Mouse (Mus musculus): ENCODE data around the gene Epsti1. TPM values are rescaled to one million over a fixed set of nuclear protein-coding genes. Genes with fewer than 3 reads are reported as not detected.

The Epsti1 gene
- total RNA-seq, 2 experiments from 2014 or later: 0.52 to 0.81 TPM

DNA sequence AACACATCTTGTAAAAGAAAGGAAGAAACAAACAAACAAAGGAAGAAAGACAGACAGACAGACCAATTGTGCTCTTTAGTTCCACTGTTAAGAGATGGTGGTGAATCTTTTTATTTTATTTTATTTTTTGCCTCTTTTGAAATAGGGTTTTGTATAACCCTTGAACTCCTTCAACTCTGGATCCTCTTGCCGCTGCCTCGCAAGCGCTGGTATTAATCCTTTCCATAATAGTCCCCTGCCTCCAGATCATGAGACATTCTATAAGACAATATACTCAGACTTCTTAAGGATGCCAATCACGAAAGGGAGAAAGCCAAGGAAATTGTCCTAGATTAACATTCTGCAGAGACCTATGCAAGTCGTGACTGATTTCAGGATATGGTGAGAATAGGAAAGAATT, 11.7 kb downstream of the Epsti1 start:
- intact Hi-C loops (cut with DNase I): no loop called here
- no peak for DNase-seq (ENCODE audit: low spot score)

DNA sequence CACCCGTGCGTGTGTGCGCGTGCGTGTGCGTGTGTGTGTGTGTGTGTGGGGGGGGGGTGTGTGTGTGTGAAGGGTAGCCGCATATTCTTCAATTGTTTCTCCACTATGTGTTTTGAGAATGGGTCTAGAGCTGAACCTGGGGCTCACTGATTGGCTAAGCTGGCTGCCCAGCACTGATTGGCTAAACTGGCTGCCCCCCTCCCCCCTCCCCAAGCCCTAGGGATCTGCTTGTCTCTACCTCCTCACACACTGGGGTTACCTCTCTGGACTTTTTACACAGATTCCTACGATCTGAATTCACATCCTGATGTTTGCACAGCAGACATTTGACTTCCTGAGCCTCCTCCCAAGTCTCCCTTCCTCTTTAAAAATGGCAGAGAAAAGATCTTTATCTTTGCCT, 17.6 kb downstream of the Epsti1 start:
- intact Hi-C loops (cut with DNase I): no loop called here
- no peak for DNase-seq (ENCODE audit: low spot score)

DNA sequence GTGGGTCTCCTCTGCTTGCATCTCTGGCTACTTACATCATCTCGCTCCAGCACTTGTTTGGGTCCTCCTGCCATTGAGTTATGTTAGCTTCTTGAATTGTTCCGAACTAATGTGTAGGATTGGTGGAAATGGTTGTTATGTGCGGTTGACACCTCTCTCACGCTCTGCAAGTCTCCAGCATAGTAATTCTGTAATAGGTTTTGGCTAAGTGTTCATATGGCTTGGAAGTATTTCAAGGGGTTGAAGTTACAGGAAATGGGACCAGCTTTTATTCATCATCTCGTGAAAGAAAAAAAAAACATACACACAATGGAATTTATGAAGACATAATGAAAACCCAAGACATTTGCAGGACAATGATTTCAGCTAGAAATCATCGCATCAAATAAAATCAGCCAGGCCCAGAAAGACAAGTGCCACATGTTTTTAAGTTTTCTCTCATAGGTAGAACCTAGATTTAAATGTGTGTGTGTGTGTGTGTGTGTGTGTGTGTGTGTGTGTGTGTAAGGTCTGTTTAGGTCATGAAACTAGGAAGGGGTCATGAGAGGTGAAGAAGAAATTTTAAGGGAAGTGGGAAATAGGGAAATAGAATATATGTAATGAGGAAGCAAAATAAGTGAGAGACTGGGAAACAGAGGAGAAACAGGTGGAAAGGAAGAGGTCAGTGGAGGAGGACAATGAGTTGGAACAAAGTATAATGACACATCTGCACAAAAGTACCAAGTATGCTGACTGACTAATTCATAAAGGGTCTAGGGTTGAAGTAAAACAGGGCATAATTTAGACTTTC, 19.2 kb downstream of the Epsti1 start:
- DNase-seq (ENCODE audit: low spot score): no peak
- intact Hi-C loops (cut with DNase I): no loop called here

DNA sequence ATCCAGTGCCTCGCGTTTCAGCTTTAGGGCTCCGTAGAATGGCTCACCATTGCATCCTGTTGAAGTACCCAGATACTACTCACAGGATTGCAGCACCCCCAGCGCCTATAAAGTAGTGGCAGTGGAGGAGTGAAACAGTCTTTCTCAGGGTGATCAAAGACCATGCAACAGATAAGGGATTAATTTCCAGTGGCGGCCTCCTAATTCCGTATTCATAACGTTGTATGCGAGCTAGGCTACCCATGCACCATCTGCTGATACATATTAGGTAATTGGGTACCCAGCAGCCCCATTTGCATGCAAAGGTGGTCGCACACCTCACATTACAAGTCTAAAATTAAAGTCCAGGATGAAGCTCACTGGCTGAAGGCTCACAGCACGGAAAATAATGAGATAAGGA, 21.4 kb downstream of the Epsti1 start:
- intact Hi-C loops (cut with DNase I): loop anchor here (5.0 kb wide), 1 partner anchor 873 kb away; no protein-coding TSS in a partner anchor
- no peak for DNase-seq (ENCODE audit: low spot score)

DNA sequence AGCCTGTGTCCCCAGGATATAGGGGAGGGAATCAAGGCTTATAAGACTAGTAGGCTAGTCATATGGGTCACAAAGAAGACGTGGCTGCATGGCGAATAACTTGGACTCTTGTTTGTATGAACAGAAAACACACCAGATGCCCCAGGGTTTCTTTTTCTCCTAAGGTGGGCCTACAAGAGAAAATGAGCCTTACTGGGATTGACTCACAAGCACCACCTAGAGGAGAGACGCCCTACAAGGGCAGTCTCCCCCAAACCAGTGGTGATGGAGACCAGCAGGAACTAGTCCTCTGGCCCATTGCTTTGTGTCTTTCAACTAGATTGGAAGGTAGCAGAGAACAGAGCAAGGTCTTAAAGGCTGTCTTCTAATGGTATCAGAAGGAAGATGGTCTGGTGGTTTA, 22.7 kb downstream of the Epsti1 start:
- intact Hi-C loops (cut with DNase I): loop anchor here (5.0 kb wide), 1 partner anchor 874 kb away; no protein-coding TSS in a partner anchor
- no peak for DNase-seq (ENCODE audit: low spot score)

DNA sequence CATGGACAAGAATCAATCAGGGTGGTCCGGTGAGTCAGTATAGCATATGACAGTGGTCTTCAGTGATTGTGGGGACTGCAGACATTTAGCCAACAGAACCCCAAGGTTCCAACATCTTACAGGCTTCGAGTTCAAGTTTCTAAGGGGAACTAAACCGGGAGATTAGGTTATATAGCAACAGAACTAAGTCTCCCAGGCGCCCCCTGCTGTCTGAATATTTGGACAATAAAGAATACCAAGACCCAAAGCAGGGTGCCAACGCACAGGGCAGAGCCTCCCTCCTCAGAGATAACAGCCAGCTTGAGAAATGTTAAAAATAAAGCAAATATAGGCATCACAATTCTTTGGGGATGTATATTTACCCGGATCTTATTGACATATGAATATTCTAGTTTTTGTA, 24.0 kb downstream of the Epsti1 start:
- DNase-seq (ENCODE audit: low spot score): no peak
- intact Hi-C loops (cut with DNase I): loop anchor here (1.0 to 5.0 kb wide), 2 partner anchors 787 to 876 kb away; no protein-coding TSS in a partner anchor

DNA sequence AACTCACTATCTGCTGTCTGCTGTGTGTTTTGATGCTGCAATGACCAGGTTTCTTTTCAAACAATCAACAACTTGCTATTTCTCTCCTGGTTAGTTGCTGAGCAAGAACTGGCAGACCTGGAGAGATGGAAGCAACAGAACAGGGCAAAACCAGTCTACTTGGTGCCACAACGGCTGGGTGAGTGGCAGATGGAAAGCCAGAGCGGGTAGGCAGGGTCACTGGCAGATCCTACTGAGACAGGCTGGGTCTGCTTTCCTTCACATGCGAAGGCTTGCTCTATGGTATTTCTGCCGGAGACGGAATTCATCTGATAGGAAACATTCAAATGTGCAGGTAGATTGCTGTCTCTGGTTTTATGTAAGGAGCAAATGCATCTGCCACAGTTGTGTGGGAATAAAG, 24.6 kb downstream of the Epsti1 start:
- intact Hi-C loops (cut with DNase I): loop anchor here (1.0 to 5.0 kb wide), 2 partner anchors 787 to 876 kb away; no protein-coding TSS in a partner anchor
- DNase-seq (ENCODE audit: low spot score): no peak

DNA sequence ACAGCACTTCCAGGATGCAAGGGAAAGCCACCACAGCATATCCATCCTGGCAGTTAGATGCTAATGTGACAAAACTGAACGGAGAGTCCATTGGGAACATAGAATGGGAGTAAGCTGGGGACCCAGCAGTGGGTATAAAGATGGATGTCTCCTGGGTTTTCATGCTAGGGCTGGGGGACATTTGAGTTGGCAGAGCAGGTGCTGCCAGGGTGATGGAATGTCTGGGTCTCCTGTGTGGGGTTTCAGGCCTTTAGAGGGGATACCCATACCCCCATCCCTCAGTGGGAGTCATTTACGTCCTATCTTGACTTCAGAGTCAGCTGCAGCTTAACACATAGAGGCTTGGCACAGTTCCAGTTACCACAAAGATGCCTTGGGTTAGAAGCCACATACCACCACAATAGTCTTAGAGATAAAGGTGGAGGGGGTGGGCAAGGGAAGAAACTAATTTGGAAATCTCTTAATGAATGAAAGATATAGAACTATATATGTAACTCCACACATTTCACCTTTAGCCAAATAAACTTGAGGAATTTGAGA, 25.2 kb downstream of the Epsti1 start:
- no peak for DNase-seq (ENCODE audit: low spot score)

DNA sequence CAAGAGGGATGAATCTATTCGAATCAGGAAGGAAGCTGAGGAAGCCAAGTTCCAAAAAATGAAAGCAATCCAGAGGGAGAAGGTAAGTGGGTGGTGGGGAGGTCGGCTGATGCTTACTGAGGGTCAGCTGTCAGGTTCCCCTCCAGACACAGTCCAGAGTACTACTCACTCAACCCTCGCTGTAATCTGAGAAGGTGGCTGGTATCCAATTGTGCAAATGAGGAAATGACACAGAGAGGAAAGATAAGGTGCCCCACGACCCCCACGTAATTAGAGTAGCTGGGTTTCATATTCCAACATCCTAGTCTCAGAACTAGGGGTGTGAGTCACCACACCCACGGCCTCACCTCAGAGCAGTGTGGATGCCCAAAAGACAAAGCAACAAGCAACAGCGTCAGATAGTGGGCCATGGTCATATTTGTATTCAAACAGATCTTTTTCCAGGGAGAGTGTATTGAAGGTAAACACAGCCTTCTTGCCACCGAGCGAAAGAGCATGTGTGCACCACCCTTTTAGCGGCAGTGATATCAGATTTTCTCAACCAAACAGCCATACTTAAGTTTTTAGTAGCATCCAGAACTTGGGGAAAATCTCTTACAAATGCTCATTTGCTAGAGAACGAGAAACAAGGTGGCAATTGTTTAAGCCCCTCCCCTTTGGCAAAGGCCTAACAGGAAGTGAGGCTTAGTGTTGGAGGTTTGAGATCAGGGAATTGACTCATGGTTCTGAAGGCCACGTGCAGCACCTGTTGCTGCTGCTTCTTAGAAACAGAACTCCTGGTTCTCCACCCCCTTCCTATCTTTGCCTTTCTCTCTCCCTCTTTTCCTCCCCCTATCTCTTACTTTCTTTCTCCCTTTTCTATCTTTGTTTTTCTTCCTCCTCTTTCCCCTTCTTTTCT, 28.4 kb downstream of the Epsti1 start:
- DNase-seq (ENCODE audit: low spot score): no peak

More for the DNA sequence above, 25.2 kb downstream of the Epsti1 start:
- intact Hi-C loops (cut with DNase I): loop anchor here (5.0 kb wide), 1 partner anchor 877 kb away; no protein-coding TSS in a partner anchor

DNA sequence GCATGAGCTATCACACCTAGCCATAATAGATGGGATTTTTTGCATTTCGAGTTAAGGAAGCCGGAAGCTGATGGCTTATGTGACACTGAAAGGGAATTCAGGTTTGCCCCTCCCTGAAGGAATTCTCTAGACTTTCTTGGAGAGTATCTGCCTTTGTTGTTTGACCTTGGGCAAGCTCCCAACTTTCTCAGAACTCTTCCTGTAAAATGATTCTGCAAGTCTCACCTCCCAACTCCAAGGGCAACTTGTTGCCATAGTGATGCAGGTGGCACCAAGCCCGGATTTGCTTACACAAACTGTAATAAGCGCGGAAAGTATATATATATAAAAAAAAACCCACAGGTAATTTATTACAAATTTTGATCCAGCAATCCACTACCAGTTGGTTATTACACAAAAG, 29.2 kb downstream of the Epsti1 start:
- intact Hi-C loops (cut with DNase I): no loop called here
- no peak for DNase-seq (ENCODE audit: low spot score)

More for the DNA sequence above, 28.4 kb downstream of the Epsti1 start:
- intact Hi-C loops (cut with DNase I): no loop called here

DNA sequence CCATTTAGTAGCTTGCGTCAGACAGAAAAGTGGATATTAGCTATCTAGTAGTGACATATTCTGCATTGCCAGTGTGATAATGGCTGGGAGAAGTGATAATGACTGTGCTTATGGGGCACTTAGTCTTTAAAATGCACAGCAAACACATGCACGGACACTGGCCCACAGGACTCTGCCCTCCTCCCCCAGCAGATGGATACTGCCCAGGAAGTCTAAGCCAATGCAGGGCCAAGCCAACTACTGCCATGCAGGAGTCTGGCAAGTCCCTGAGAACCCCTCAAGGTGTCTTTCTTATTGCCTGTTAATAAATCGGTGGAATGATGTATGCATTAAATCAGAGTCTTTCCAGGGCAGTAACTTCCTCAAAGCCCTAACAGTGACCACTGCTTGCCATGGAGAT, 30.4 kb downstream of the Epsti1 start:
- intact Hi-C loops (cut with DNase I): no loop called here

DNA sequence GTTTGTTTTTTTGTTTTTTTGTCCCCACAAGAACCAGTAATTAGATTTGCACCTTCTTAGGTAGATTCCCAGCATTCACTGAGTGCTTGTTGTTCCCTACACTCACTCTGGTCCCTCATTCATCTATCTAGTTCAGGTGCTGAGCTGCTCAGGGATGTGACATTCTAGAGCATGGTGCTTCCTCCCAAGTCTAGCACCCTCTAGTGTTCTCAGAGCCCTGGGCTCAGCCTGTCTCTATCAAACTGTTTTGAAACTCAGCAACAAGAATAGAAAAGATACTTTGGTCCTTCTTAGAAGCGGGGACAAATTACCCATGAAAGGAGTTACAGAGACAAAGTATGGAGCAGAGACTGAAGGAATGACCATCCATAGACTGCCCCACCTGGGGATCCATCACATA, 37.1 kb downstream of the Epsti1 start:
- intact Hi-C loops (cut with DNase I): no loop called here

More for the DNA sequence above, 30.4 kb downstream of the Epsti1 start:
- no peak for DNase-seq (ENCODE audit: low spot score)

DNA sequence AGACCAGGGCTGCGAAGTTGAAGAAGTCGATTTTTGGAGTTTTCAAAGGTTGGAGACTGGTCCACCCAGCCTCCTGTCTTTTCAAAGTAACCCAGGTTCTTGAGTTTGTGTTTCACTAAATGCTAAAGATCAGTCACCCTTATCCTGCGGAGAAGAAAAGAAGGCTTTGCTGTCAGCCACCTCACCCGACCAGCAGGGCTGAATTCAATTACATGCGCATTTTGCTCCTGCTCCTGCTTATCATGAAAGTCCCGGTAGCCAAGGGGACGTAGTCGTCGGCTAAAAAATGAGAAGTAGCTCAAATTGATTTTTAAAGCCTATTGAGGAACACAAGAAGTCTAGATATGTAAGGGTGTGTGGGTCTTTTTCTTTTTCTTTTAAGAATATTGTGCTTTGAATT, 38.2 kb downstream of the Epsti1 start:
- intact Hi-C loops (cut with DNase I): no loop called here
- DNase-seq (ENCODE audit: low spot score): no peak

More for the DNA sequence above, 37.1 kb downstream of the Epsti1 start:
- no peak for DNase-seq (ENCODE audit: low spot score)

DNA sequence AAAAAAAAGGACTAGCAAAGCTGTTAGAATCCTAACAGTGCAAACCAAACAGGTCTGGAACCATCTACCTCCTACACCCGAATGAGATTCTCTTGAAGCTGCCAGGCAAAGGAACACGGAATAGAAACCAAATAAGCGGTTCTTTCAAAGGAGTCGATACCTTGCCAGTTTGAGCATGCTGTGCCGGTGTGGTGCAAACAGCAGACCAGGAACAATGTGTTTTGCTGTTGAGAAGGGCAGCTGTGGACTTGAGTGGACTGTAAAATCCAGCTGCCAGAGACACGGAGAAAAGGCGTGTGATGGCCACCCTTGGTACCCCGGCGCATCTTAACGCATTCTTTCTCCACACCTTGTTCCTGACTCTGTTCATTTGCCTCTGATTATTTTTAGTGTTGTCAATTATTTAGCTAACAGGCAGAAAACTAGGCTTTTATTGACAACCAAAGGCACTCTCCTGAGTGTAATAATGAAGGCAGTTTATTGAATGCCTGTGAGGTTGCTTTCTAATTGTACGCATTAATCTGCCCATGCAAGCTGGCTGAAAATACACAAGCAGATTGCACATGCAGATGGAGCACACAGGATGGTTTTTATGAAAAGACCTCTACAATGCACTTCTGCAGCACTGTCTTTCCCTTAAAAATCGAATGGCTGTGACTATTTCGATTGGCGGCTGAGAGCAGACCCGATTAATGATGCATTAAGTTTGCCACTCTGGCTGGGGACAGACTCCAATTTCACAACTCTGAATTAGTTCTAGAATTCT, 38.9 kb downstream of the Epsti1 start:
- intact Hi-C loops (cut with DNase I): no loop called here
- DNase-seq (ENCODE audit: low spot score): no peak

DNA sequence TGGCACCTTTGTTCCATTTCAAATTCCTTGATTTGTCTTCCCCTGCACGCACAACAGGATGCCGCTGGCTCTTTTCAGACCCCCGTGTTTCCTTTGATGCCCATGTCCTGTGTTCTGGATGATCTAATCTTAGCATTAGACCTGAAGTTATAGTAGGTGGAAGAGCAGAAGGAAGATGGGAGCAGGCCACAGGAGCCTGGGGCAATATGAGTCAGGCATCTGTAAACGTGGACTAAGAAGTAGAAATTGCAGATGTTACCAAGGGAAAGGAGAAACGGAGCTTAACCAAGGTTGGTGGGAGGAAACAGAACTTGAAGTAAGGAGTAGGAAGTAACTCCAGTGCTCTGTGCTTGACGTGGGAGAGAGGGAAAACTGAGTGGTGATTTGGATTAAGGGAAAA, 57.7 kb downstream of the Epsti1 start:
- DNase-seq (ENCODE audit: low spot score): no peak
- intact Hi-C loops (cut with DNase I): no loop called here

DNA sequence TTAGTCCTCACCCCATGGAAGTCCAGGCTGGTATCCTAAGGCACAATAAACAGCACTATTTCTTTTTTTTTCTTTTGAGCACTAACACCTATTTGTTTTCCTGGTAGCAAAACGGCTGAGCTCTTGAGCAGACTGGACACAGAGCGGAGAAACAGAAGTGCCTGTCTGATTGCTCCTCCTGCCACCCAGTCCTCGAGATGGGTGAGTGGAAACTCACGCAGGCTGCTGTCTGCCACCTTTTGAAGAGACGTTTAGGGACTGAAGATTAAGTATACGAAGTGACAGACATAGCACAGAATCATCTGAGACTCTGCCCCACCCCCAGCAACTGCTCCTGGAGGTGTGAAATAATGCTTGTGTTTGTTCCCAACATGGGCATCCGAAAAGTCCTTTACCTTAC, 59.5 kb downstream of the Epsti1 start:
- no peak for DNase-seq (ENCODE audit: low spot score)
- intact Hi-C loops (cut with DNase I): no loop called here

DNA sequence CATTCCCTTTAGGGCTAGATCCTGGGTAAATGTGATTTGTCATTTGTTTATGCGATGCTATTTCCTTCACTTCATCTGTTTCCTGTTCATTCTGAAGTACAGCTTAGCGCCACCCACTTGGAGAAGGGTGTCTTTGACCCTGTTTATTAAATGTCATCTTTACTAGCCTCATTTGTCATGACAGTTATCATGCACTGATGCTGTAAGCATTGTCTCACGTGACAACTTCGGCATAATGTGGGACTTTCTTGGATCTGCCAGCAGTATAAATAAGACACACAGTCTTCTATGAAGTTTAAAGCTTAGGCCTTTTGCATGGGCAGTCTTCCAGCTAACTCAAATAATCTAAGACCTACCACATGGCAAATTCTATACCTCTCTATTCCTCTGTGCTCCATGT, 67.3 kb downstream of the Epsti1 start:
- intact Hi-C loops (cut with DNase I): no loop called here
- DNase-seq (ENCODE audit: low spot score): no peak

DNA sequence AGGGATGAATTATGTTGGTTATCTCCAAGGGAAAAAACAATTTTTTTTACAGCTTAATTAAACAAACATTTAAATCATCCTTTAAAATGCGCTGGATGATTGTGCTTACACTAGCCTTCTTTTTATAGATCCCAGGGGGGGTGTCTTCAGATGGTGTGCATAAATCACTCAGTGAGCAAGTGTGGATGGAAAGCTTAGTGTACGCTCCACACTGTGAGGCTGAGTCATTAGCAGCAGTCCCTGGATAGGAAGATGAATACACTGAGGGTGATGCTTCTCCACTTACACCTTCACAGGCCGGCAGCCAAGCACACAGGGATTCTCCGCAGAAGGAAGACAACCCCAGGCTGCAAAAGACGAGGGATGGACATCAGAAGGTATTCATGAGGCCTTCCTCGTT, 70.2 kb downstream of the Epsti1 start:
- no peak for DNase-seq (ENCODE audit: low spot score)
- intact Hi-C loops (cut with DNase I): no loop called here

DNA sequence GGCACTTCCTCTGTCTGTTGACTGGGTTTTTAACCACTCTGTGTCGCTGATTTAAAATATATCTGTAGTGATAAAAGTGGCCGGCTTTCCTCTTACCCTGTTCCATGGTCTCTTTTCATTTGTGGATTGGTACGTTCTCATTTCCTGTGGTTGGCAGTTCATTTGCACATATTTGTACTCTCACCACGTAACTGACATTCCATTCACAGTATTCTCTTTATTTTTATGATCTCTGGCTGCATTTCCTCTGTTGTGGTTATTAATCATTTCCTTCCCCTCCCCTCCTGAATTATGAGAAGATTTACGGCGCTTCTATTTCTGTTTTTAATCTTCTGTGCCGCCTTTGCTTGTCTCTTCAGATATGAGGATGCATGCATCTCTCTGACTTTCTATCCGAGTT, 71.7 kb downstream of the Epsti1 start:
- DNase-seq (ENCODE audit: low spot score): no peak
- intact Hi-C loops (cut with DNase I): no loop called here

DNA sequence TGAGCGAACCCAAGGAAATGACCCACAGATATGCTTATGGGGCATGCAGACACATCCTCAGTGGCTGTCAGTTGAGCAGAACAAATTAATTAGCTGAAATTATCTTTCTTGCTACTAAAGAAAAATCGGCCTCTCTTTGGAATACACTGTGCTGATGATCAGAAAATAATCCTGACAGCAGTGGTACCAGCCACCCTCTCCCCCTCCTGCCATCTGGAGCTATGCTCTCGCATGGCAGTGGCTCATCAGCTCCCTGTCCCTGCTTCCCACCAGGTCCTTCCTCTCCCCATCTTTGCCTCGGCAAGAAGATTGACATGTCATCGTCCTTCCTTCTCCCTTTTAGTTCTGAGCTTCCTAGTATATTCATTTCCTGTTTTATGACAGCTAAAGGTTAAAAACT, 77.5 kb downstream of the Epsti1 start:
- DNase-seq (ENCODE audit: low spot score): no peak

More for the DNA sequence above, 77.5 kb downstream of the Epsti1 start:
- intact Hi-C loops (cut with DNase I): no loop called here

All from heart, postnatal 25 days (tissue).